Mouse (Mus musculus): Measurements from ENCODE around the gene Ryr2. TPM values are rescaled to one million over a fixed set of nuclear protein-coding genes. Genes with fewer than 3 reads are reported as not detected.

Gene Ryr2
- polyA plus RNA-seq, 2 experiments, result 0.37 to 0.79 TPM

DNA sequence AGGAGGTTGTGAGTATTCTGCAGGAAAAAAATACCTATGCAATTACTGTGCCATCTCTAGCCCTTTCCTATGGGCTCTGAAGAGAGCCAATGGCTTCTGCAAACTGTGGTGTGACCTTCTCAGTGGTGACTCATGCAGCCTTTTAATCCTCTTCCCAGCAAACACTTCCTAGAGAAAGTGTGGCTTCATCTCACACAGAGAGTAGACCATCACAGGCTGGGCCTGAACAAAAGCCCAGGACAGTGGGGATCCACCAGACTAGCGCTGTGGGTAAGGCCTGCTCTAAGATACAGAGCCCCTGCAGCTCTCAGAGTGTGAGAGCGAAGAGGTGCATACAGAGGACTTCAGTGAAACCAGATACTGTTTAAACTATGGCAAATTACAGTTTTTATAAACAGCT, 325.7 kb downstream of the Ryr2 start:
- no peaks in the 10 kb centered on the region for H3K36me3 ChIP-seq (ENCODE audit: control insufficient read depth, insufficient read depth, low read length)
- DNase-seq (ENCODE audit: low spot score) (no peak), ATAC-seq (ENCODE audit: low FRiP score, low read depth) (no peak)
- no peaks in the 10 kb centered on the region for H3K4me1 ChIP-seq (ENCODE audit: control insufficient read depth, insufficient read depth, low read length)
- H3K9me3 ChIP-seq (ENCODE audit: control insufficient read depth, low read length), result no peaks in the 10 kb centered on the region
- no peak overlapping the region for H3K27ac ChIP-seq (replicated peaks; ENCODE audit: low read depth, low read length)
- no peak overlapping the region for H3K4me3 ChIP-seq (replicated peaks; ENCODE audit: low read length)
- no peak overlapping the region for H3K4me2 ChIP-seq (replicated peaks; ENCODE audit: low read depth, low read length, severe bottlenecking)
- H3K27me3 ChIP-seq (ENCODE audit: control insufficient read depth, insufficient read depth, low read length), result no peaks in the 10 kb centered on the region
- H3K9ac ChIP-seq (ENCODE audit: low read depth, low read length, severe bottlenecking), result no peak overlapping the region
- WGBS, result 45% methylated on average over 2 of the region's 2 CpGs
- TF ChIP-seq POLR2A (IDR thresholded peaks at IDR 0.05; ENCODE audit: borderline replicate concordance, extremely low read depth, insufficient read depth, insufficient read length), result no peak

DNA sequence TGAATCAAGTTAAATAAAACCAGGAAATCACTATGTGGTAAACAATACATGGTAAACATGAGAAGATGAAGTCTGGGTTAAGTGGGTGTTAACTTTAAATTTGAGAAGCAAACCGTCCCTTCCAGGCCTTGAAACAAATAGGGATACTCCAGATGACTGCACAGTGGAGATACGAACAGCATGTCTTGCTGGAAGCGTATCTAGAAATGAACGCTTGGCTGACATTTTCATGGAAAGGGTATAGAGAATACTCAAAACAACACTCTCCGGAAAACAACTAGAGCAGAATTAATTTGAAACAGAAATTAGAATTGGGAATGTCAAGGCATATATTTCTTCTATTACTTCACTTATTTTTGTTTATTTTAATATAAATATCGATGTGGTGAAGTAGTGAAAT, 329.0 kb downstream of the Ryr2 start:
- no peak for TF ChIP-seq POLR2A (IDR thresholded peaks at IDR 0.05; ENCODE audit: borderline replicate concordance, extremely low read depth, insufficient read depth, insufficient read length)
- Histone ChIP-seq H3K4me2 (replicated peaks; ENCODE audit: low read depth, low read length, severe bottlenecking) (no peak overlapping the region), H3K9me3 (ENCODE audit: control insufficient read depth, low read length) (no peaks in the 10 kb centered on the region), H3K36me3 (ENCODE audit: control insufficient read depth, insufficient read depth, low read length) (no peaks in the 10 kb centered on the region), H3K27me3 (ENCODE audit: control insufficient read depth, insufficient read depth, low read length) (no peaks in the 10 kb centered on the region), H3K4me1 (ENCODE audit: control insufficient read depth, insufficient read depth, low read length) (no peaks in the 10 kb centered on the region), H3K27ac (replicated peaks; ENCODE audit: low read depth, low read length) (no peak overlapping the region), H3K4me3 (replicated peaks; ENCODE audit: low read length) (no peak overlapping the region), H3K9ac (ENCODE audit: low read depth, low read length, severe bottlenecking) (no peak overlapping the region)
- WGBS, result 88% methylated on average over 6 of the region's 6 CpGs
- ATAC-seq (ENCODE audit: low FRiP score, low read depth) (no peak), DNase-seq (ENCODE audit: low spot score) (no peak)

DNA sequence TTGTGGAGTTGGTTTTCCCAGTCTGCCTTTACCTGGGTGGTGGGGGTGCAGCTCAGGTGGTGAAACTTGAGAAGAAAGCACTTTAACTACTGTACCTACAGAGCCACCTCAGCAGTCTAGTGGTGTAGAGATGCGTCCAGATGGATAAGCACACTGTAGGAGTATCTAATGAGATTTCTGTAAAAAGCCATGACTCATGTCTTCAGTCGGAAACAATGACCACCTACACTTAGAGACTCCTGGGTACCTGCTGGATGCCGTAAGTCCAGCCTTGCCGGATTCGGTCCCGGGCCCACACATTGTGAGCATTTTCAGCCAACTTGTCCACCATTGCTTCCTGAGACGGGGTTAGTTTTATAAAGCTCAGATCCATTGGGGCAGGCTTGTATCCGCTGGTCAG, 334.6 kb downstream of the Ryr2 start:
- no peak for ATAC-seq (ENCODE audit: low FRiP score, low read depth)
- TF ChIP-seq POLR2A (IDR thresholded peaks at IDR 0.05; ENCODE audit: borderline replicate concordance, extremely low read depth, insufficient read depth, insufficient read length), result no peak
- 92% methylated on average over 8 of the region's 8 CpGs for WGBS

DNA sequence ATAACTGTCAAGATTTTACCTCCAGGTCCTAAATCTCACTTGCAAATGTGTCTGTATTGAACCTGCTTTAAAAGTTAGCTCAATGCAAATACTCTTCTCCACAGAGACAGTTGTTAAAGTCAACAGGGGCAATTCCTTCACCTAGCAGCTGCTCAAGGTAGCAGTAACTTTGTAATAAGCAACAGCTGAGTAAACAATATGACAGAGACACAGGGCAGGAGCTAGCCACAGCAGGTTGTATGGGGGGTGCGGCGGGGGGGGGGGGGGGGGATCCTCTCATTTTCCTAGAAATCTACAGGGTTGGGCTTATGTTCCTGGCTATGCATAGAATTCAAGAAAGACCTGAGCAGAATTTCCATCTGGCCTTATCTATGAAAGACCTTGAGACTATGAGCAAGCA, 339.8 kb downstream of the Ryr2 start:
- DNase-seq (ENCODE audit: low spot score) (no peak), ATAC-seq (ENCODE audit: low FRiP score, low read depth) (no peak)
- Histone ChIP-seq H3K27me3 (ENCODE audit: control insufficient read depth, insufficient read depth, low read length) (no peaks in the 10 kb centered on the region), H3K4me2 (replicated peaks; ENCODE audit: low read depth, low read length, severe bottlenecking) (no peak overlapping the region), H3K36me3 (ENCODE audit: control insufficient read depth, insufficient read depth, low read length) (no peaks in the 10 kb centered on the region), H3K4me3 (replicated peaks; ENCODE audit: low read length) (no peak overlapping the region), H3K4me1 (ENCODE audit: control insufficient read depth, insufficient read depth, low read length) (no peaks in the 10 kb centered on the region), H3K27ac (replicated peaks; ENCODE audit: low read depth, low read length) (no peak overlapping the region), H3K9me3 (ENCODE audit: control insufficient read depth, low read length) (no peaks in the 10 kb centered on the region), H3K9ac (ENCODE audit: low read depth, low read length, severe bottlenecking) (no peak overlapping the region)
- no peak for TF ChIP-seq POLR2A (IDR thresholded peaks at IDR 0.05; ENCODE audit: borderline replicate concordance, extremely low read depth, insufficient read depth, insufficient read length)
- WGBS, result 67% methylated on average over 2 of the region's 2 CpGs

More for the DNA sequence above, 334.6 kb downstream of the Ryr2 start:
- Histone ChIP-seq H3K4me1 (ENCODE audit: control insufficient read depth, insufficient read depth, low read length) (no peaks in the 10 kb centered on the region), H3K4me2 (replicated peaks; ENCODE audit: low read depth, low read length, severe bottlenecking) (no peak overlapping the region), H3K9ac (ENCODE audit: low read depth, low read length, severe bottlenecking) (no peak overlapping the region), H3K36me3 (ENCODE audit: control insufficient read depth, insufficient read depth, low read length) (no peaks in the 10 kb centered on the region), H3K27ac (replicated peaks; ENCODE audit: low read depth, low read length) (no peak overlapping the region), H3K27me3 (ENCODE audit: control insufficient read depth, insufficient read depth, low read length) (no peaks in the 10 kb centered on the region), H3K9me3 (ENCODE audit: control insufficient read depth, low read length) (no peaks in the 10 kb centered on the region), H3K4me3 (replicated peaks; ENCODE audit: low read length) (no peak overlapping the region)
- DNase-seq (ENCODE audit: low spot score), result no peak

DNA sequence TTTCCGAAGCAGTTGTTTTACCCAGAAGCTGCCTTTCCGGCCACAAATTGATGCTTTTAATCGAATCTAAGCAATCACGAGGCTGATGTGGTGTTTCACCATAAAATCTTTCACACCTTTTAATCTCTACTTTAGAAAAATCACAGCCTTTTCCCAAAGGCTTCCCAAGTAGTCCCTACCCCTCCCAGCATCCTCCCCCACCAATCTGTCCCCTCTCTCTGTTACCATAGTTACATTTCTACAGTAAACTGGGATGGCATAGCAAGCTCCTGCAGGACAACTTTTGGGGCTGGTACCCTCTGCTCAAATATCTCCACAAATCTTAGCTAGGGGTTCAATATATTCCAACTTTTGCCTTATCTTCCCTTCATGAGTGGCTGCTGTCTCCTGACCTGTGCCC, 342.8 kb downstream of the Ryr2 start:
- H3K9ac ChIP-seq (ENCODE audit: low read depth, low read length, severe bottlenecking), result no peak overlapping the region
- TF ChIP-seq POLR2A (IDR thresholded peaks at IDR 0.05; ENCODE audit: borderline replicate concordance, extremely low read depth, insufficient read depth, insufficient read length), result no peak
- H3K4me1 ChIP-seq (ENCODE audit: control insufficient read depth, insufficient read depth, low read length), result no peaks in the 10 kb centered on the region
- DNase-seq (ENCODE audit: low spot score), result no peak
- H3K36me3 ChIP-seq (ENCODE audit: control insufficient read depth, insufficient read depth, low read length), result no peaks in the 10 kb centered on the region
- no peaks in the 10 kb centered on the region for H3K9me3 ChIP-seq (ENCODE audit: control insufficient read depth, low read length)
- WGBS, result 70% methylated on average over 4 of the region's 4 CpGs
- H3K27ac ChIP-seq (replicated peaks; ENCODE audit: low read depth, low read length), result no peak overlapping the region
- H3K27me3 ChIP-seq (ENCODE audit: control insufficient read depth, insufficient read depth, low read length), result no peaks in the 10 kb centered on the region
- no peak for ATAC-seq (ENCODE audit: low FRiP score, low read depth)
- H3K4me3 ChIP-seq (replicated peaks; ENCODE audit: low read length), result no peak overlapping the region
- no peak overlapping the region for H3K4me2 ChIP-seq (replicated peaks; ENCODE audit: low read depth, low read length, severe bottlenecking)

DNA sequence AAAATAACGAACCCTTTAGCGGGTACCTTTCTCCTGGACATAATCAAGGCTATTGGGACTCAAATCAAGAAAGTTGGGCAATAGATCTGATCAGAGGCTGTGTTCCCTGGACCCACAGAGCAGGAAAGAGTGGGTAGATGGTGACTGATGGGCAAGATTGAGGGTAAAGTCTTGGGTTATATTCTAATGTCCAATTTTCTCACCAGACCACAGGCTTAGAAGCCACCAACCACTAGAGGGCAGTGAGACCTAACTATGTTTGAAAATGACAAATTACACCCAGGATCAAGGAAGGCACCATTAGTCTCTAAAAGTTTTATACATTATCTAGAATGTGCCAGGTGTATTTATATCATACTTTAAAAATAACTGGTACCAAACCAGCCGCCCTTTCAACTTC, 343.6 kb downstream of the Ryr2 start:
- no peak for ATAC-seq (ENCODE audit: low FRiP score, low read depth)

More for the DNA sequence above, 343.6 kb downstream of the Ryr2 start:
- TF ChIP-seq POLR2A (IDR thresholded peaks at IDR 0.05; ENCODE audit: borderline replicate concordance, extremely low read depth, insufficient read depth, insufficient read length), result no peak
- Histone ChIP-seq H3K4me1 (ENCODE audit: control insufficient read depth, insufficient read depth, low read length) (no peaks in the 10 kb centered on the region), H3K9ac (ENCODE audit: low read depth, low read length, severe bottlenecking) (no peak overlapping the region), H3K36me3 (ENCODE audit: control insufficient read depth, insufficient read depth, low read length) (no peaks in the 10 kb centered on the region), H3K4me3 (replicated peaks; ENCODE audit: low read length) (no peak overlapping the region), H3K4me2 (replicated peaks; ENCODE audit: low read depth, low read length, severe bottlenecking) (no peak overlapping the region), H3K9me3 (ENCODE audit: control insufficient read depth, low read length) (no peaks in the 10 kb centered on the region), H3K27ac (replicated peaks; ENCODE audit: low read depth, low read length) (no peak overlapping the region), H3K27me3 (ENCODE audit: control insufficient read depth, insufficient read depth, low read length) (no peaks in the 10 kb centered on the region)
- 78% methylated on average over 3 of the region's 3 CpGs for WGBS
- peak; percentile 55 for DNase-seq (ENCODE audit: low spot score)

Data from limb, embryonic 14.5 days (tissue).